Mouse (Mus musculus): ENCODE measurements at regions not wholly inside any gene's neighbourhood (a gene's known extent, or its start where the extent isn't known, plus 50 kb on each side); places are given as distances from the start of the nearest gene placed in this dataset.

DNA sequence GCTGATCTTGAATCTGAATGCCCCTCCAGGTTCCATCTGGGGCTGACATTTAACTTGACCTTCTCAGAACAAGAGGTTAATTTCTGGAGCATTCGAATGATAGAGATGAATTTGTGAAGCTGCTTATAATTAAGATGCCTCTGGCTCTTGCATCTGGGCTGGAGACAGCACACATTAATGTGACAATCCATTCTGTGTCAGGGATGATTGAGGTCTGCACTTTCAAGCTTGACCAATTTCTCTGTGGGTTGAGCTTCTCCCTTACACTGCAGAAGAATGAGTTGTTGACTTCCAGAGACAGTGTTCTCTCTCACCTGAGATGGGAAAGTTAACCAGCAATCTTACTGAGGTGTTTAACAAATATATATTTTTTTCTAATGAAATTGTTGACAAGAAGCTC, 541.8 kb downstream of the Edem1 start:
- no peak for DNase-seq (ENCODE audit: low spot score)

- DNase-seq (ENCODE audit: low spot score), result peak; percentile 7
Observed at GRCm38 (mm10) chr6:109371931-109372330, 543.5 kb downstream of the Edem1 start.

DNA sequence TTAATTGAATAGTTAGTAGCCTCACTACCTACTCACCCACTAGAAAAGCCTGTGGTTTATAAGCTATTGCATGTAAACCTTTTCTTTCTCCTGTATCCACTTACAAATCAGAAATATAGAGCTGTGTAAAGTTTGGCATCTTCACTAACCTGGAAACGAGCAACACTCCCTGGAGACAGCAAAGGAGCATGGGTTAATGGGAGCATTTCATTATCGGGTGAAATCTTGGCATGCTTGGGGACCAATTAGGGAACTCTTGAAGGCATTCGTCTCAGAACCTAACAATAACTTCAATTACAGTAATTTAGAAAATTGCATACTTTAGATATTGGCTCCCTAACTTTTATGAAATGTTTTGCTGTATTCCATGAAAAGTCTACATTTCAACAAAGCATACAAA, 558.8 kb downstream of the Edem1 start:
- DNase-seq (ENCODE audit: low spot score), result no peak

- DNase-seq (ENCODE audit: low spot score), result no peak
Observed at GRCm38 (mm10) chr6:109389781-109390180, 561.3 kb downstream of the Edem1 start.

GRCm38 (mm10) chr6:109398690-109399089, 570.2 kb downstream of the Edem1 start:
- DNase-seq (ENCODE audit: low spot score), result no peak

GRCm38 (mm10) chr6:109419505-109420239, 591.2 kb downstream of the Edem1 start:
- no peak for DNase-seq (ENCODE audit: low spot score)

DNA sequence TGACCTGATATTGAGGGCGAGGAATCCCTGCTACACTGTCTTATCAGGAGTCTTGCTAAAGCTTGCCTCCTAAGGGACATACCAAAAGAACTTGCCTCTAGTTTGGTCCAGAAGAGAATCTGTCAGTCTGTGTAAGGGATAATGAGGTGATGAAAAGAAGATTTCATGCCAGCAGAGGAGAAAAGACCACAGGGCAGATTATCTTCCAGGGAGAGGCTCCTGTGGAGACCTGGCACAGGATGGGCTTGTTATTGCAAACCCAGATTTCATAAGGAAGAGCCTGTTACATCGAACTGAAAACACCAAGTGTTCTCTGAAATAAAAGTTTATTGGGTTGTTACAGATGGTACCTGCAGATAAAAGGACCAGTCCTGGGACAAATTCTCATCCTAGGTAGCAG, 605.2 kb downstream of the Edem1 start:
- no peak for DNase-seq (ENCODE audit: low spot score)
